Mouse (Mus musculus): Measurements from ENCODE around the gene Dnah1. TPM values are rescaled to one million over a fixed set of nuclear protein-coding genes. Genes with fewer than 3 reads are reported as not detected.

Dnah1 gene
- polyA plus RNA-seq, 1 experiment from 2014 or later = 4.3 TPM

DNA sequence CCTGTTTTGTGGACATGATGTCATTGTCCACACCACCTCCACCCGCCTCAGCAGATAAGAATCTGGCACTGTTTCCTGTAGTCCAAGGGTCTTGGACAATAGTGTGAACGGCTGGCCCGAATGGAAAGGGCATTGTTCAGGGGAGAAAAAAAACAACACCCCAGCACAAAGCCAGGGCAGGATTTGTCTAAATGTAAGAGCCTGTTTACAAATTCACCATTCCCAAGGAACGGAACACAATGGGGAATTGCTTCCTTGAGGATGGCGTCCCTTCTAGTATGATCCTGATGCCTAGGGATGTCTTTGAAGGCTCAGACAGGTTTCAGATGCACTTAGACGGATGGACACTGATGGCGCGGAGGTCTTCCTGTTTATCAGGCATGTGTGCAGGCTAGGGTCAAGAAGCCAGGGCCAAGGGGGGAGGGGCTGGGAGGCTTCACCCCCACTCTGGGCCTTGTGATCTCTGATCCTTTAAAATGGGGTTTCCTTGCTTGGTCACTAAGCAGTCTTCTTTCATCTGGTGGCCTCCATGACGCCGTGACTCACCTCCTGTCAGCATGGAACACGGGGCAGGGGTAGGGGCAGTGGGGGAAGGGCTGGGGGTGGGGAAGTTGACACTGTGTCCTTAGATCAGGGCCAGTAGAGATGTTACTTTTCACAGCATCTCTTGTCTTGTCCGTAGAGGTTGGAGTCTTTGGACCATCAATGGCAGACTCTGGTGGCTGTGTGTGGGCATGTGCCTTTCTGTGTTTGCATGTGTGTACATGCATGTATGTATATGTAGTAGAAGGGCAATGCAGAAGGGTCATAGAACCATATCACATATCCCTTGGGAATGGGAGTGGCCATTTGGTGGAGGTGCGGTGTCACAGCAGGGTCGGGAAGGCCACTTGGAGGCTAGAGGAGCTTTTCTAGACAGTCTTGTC, 90.4 kb downstream of the Dnah1 start:
- Histone ChIP-seq H3K27ac (no peak overlapping the region), H3K9ac (no peak overlapping the region), H3K4me1 (replicated peaks; ENCODE audit: control insufficient read depth, insufficient read depth, low read length) (0 out of 2 replicates have a peak, but pooled peaks cover 3% of the 10 kb centered on the region), H3K36me3 (replicated peaks; ENCODE audit: control insufficient read depth, insufficient read depth) (no peaks in the 10 kb centered on the region), H3K4me2 (replicated peaks) (no peak overlapping the region), H3K9me3 (ENCODE audit: control insufficient read depth, low read length) (no peaks in the 10 kb centered on the region), H3K4me3 (replicated peaks; ENCODE audit: low read length) (no peak overlapping the region), H3K27me3 (ENCODE audit: control insufficient read depth, insufficient read depth, low read length) (no peaks in the 10 kb centered on the region)
- 85% methylated on average over 14 of the region's 14 CpGs for WGBS
- DNase-seq (ENCODE audit: low spot score) (no peak), ATAC-seq (ENCODE audit: low FRiP score) (peak; percentile 51; the same call in 1 of the 2 replicates)

DNA sequence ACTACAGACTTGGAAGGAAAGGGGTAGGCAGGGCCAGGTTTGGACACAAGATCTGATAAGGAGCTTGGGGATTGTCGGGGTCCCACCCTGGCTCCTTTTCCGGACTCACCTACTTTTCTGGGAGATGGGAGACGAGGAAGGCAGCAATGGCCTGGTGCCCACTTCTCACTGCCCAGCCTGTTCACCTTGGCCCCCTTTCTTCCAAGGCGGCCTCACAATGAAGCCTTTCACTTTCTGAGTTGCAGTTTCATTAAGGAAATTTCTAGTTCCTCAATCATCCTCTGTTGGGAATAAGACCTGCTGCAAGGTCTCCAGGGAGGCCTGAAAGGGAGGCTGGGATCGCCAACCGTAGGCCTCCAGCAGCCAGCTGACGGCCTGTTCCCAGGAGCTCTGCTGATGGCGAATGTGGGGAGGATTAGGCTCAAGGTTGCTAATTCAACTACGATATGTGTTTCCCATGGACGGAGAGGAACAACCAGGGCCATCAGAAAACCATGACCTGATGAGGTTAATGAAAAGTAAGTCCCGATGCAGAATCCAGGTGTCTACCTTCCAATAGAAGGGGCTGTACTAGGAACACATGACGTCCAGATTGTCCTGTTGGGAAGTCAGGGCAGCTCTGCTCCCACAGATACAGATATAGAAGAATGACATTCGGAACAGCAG, 91.2 kb downstream of the Dnah1 start:
- 83% methylated on average over 13 of the region's 13 CpGs for WGBS
- H3K4me3 ChIP-seq (replicated peaks; ENCODE audit: low read length) = no peak overlapping the region
- DNase-seq (ENCODE audit: low spot score) (no peak), ATAC-seq (ENCODE audit: low FRiP score) (no peak)
- no peaks in the 10 kb centered on the region for H3K27me3 ChIP-seq (ENCODE audit: control insufficient read depth, insufficient read depth, low read length)
- H3K9me3 ChIP-seq (ENCODE audit: control insufficient read depth, low read length) = no peaks in the 10 kb centered on the region
- 0 out of 2 replicates have a peak, but pooled peaks cover 3% of the 10 kb centered on the region for H3K4me1 ChIP-seq (replicated peaks; ENCODE audit: control insufficient read depth, insufficient read depth, low read length)
- H3K4me2 ChIP-seq (replicated peaks) = no peak overlapping the region
- H3K36me3 ChIP-seq (replicated peaks; ENCODE audit: control insufficient read depth, insufficient read depth) = no peaks in the 10 kb centered on the region
- no peak overlapping the region for H3K27ac ChIP-seq
- no peak overlapping the region for H3K9ac ChIP-seq

DNA sequence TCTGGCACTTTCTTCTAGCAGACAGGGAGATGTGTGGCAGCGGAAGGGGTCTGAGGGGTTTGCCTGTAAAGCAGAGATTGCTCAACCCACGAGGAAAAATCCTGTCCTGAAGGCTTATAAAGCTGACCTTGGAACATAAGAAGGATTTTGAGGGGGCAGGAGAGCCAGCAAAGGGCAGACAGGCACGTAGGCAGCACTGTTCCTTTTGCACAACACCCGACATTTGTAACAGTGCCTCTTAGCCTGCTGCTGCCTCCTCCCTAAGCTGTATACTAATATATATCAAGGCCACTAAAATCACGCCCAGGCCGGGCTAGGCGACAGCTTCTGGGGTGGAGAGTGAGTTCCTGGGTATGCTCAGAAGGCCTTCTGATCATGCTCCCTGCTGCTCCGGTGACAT, 93.3 kb downstream of the Dnah1 start:
- 76% methylated on average over 8 of the region's 8 CpGs for WGBS
- no peak overlapping the region for H3K4me3 ChIP-seq (replicated peaks; ENCODE audit: low read length)
- H3K36me3 ChIP-seq (replicated peaks; ENCODE audit: control insufficient read depth, insufficient read depth) = no peaks in the 10 kb centered on the region

DNA sequence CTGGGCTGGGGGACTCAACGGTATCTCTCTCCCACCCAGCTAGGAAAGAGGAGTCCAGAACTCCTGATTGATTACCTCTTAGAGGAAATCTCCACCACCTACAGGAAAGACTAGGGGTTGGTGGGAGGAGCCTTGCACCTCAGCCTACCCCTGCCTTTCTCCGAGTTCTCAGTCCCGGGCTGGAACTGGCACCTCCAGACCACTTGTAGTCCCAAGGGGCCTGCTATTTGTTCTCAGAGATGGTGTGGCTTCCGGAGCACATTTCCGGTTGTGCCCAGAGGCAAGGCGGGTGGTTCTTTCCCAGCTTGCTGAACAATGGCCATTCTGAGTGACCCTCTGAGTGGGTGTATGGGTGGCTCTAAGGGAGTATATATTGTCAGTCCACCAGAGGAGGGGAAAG, 95.5 kb downstream of the Dnah1 start:
- Histone ChIP-seq H3K9me3 (ENCODE audit: control insufficient read depth, low read length) (no peaks in the 10 kb centered on the region), H3K4me1 (replicated peaks; ENCODE audit: control insufficient read depth, insufficient read depth, low read length) (no peaks in the 10 kb centered on the region), H3K4me2 (replicated peaks) (no peak overlapping the region), H3K36me3 (replicated peaks; ENCODE audit: control insufficient read depth, insufficient read depth) (no peaks in the 10 kb centered on the region), H3K27me3 (ENCODE audit: control insufficient read depth, insufficient read depth, low read length) (no peaks in the 10 kb centered on the region), H3K4me3 (replicated peaks; ENCODE audit: low read length) (no peak overlapping the region), H3K9ac (no peak overlapping the region), H3K27ac (no peak overlapping the region)
- DNase-seq (ENCODE audit: low spot score) (no peak), ATAC-seq (ENCODE audit: low FRiP score) (no peak)
- WGBS = 73% methylated on average over 6 of the region's 6 CpGs

More for the DNA sequence above, 93.3 kb downstream of the Dnah1 start:
- DNase-seq (ENCODE audit: low spot score) (no peak), ATAC-seq (ENCODE audit: low FRiP score) (no peak)
- Histone ChIP-seq H3K4me1 (replicated peaks; ENCODE audit: control insufficient read depth, insufficient read depth, low read length) (0 out of 2 replicates have a peak, but pooled peaks cover 3% of the 10 kb centered on the region), H3K27me3 (ENCODE audit: control insufficient read depth, insufficient read depth, low read length) (no peaks in the 10 kb centered on the region), H3K27ac (no peak overlapping the region), H3K9me3 (ENCODE audit: control insufficient read depth, low read length) (no peaks in the 10 kb centered on the region), H3K4me2 (replicated peaks) (no peak overlapping the region), H3K9ac (no peak overlapping the region)

DNA sequence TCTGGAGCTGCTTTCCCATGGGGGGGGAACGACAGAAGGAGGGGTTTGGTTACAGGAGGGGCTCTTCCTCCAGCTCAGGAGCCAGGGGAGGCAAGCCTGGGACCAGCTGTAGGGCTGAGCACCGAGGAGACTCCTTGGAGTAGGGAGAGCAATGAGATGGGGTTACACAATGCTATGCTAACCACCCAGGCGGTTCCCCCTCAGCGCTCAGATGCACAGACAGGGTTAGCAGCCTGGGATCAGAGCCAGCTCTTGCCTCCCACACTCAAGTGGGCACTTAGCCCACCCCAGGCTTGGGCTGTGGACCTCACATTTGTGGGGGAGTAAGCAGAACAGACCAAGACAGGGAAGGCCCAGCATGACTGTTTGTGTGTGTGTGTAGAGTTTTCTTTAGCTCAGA, 96.7 kb downstream of the Dnah1 start:
- ATAC-seq (ENCODE audit: low FRiP score) (peak; percentile 57; the same call in 1 of the 2 replicates), DNase-seq (ENCODE audit: low spot score) (no peak)
- H3K27ac ChIP-seq = no peak overlapping the region

DNA sequence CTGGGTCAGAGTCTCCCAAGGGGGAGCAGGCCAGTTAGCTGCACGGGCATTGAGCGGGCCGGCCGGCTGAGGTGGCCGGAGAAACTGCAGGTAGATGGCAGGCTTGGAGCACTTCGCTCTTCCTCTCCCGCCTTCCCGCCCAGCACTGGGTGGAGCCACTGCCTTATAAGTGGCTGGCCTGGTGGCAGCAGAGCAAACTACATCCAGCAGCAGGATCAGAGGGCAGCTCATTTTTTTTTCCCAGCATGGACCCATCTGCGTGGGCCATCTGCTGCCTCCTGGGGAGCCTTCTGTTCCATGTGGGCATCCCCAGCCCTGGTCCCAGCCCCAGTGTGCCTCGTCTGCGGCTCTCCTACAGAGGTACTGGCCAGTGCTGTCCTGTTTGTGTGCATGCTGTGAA, 106.0 kb downstream of the Dnah1 start, which contains the start of gene Sema3g:
Gene Sema3g, plus strand, starts transcription at position 195 of the 400 bp plus-strand sequence.
- ATAC-seq (ENCODE audit: low FRiP score) (0 out of 2 replicates have a peak, but pooled peaks have one; percentile 29), DNase-seq (ENCODE audit: low spot score) (peak; percentile 38)
- H3K4me3 ChIP-seq (replicated peaks; ENCODE audit: low read length) = no peak within 1 kb of the TSS
- H3K4me1 ChIP-seq (replicated peaks; ENCODE audit: control insufficient read depth, insufficient read depth, low read length) = peaks cover 14% of the 10 kb centered on the region
- 0 out of 2 replicates have a peak within 1 kb of the TSS, but pooled peaks have one; percentile 11 for H3K27ac ChIP-seq
- 5% methylated on average over 11 of the region's 11 CpGs for WGBS
- no peaks in the 10 kb centered on the region for H3K27me3 ChIP-seq (ENCODE audit: control insufficient read depth, insufficient read depth, low read length)
- peak within 1 kb of the TSS; percentile 37; the same call in 1 of the 2 replicates for H3K9ac ChIP-seq
- no peaks in the 10 kb centered on the region for H3K36me3 ChIP-seq (replicated peaks; ENCODE audit: control insufficient read depth, insufficient read depth)
- H3K4me2 ChIP-seq (replicated peaks) = 0 out of 2 replicates have a peak within 1 kb of the TSS, but pooled peaks have one; percentile 5
- no peaks in the 10 kb centered on the region for H3K9me3 ChIP-seq (ENCODE audit: control insufficient read depth, low read length)

More for the DNA sequence above, 96.7 kb downstream of the Dnah1 start:
- no peaks in the 10 kb centered on the region for H3K4me1 ChIP-seq (replicated peaks; ENCODE audit: control insufficient read depth, insufficient read depth, low read length)
- no peak overlapping the region for H3K4me2 ChIP-seq (replicated peaks)
- H3K27me3 ChIP-seq (ENCODE audit: control insufficient read depth, insufficient read depth, low read length) = no peaks in the 10 kb centered on the region
- no peaks in the 10 kb centered on the region for H3K36me3 ChIP-seq (replicated peaks; ENCODE audit: control insufficient read depth, insufficient read depth)
- WGBS = 64% methylated on average over 4 of the region's 4 CpGs
- no peak overlapping the region for H3K4me3 ChIP-seq (replicated peaks; ENCODE audit: low read length)
- H3K9ac ChIP-seq = no peak overlapping the region
- H3K9me3 ChIP-seq (ENCODE audit: control insufficient read depth, low read length) = no peaks in the 10 kb centered on the region

DNA sequence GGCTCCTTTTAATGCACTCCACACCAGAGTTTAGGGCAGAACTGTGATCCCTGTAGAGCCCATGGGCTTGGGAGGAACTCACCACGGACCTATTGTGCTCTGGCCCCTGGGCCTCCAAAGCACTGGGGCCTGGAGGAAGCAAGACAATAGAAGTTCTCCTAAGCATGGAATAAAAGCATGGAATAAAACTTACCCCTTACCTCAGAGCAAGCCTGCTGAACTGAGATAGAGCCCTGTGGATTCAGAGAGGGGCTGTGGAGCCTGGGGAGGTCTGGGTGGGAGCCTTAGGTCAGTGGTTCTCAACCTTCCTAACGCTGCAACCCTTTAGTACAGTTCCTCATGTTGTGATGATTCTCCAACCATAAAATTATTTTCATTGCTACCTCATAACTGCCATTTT, 106.8 kb downstream of the Dnah1 start, which contains the start of gene Nisch:
Gene Nisch, minus strand, starts transcription at position 101 of the 400 bp plus-strand sequence.
- Histone ChIP-seq H3K9ac (peak within 1 kb of the TSS; percentile 37; the same call in 1 of the 2 replicates), H3K36me3 (replicated peaks; ENCODE audit: control insufficient read depth, insufficient read depth) (no peaks in the 10 kb centered on the region), H3K9me3 (ENCODE audit: control insufficient read depth, low read length) (no peaks in the 10 kb centered on the region), H3K4me1 (replicated peaks; ENCODE audit: control insufficient read depth, insufficient read depth, low read length) (peaks cover 14% of the 10 kb centered on the region), H3K27ac (0 out of 2 replicates have a peak within 1 kb of the TSS, but pooled peaks have one; percentile 11), H3K27me3 (ENCODE audit: control insufficient read depth, insufficient read depth, low read length) (no peaks in the 10 kb centered on the region), H3K4me2 (replicated peaks) (0 out of 2 replicates have a peak within 1 kb of the TSS, but pooled peaks have one; percentile 6), H3K4me3 (replicated peaks; ENCODE audit: low read length) (no peak within 1 kb of the TSS)
- WGBS = 61% methylated on average over 2 of the region's 2 CpGs
- DNase-seq (ENCODE audit: low spot score) (no peak), ATAC-seq (ENCODE audit: low FRiP score) (no peak)

DNA sequence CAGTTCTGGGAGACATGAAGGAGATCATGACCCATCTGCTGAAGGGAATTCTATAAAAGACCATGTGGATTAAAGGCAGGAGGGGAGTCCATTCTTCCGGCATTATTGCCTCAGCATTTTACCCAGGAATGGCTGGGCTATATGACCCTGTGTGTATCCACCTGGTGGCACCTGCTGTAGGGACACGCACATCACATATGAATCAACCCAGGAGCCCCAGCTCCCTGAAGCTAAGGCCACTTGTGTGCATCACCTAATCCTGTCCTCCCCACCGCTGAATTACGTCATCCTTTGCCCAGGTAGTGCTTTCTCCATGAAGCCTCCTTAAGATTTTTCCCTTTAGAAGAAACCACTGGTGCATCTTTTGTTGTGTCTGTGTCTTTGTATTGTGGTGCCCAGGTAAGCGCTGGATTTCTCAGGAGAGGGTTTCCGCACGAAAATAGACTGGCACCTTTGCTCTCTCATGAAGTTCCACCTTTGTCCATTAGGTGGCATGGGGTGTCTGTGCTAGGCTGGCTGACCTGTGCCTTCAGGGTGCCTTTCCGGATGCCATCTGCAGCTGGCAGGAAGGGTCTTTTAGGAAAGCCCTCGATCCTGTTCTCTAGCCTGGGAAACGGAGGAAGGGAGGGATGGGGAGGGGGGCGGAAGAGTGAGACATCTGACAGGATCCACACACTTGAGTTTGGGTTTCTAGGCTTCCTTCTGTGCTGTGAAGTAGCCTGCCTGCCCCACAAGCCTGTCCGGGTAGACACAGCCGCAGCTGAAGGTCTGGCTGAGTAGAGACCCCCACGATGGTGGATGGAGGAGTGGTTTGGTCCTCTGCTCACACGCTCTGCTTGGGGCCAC, 108.3 kb downstream of the Dnah1 start:
- Histone ChIP-seq H3K27me3 (ENCODE audit: control insufficient read depth, insufficient read depth, low read length) (no peaks in the 10 kb centered on the region), H3K4me3 (replicated peaks; ENCODE audit: low read length) (no peak overlapping the region), H3K4me1 (replicated peaks; ENCODE audit: control insufficient read depth, insufficient read depth, low read length) (peaks cover 14% of the 10 kb centered on the region), H3K9ac (peak overlapping the region; percentile 28; the same call in 1 of the 2 replicates), H3K36me3 (replicated peaks; ENCODE audit: control insufficient read depth, insufficient read depth) (no peaks in the 10 kb centered on the region), H3K27ac (no peak overlapping the region), H3K4me2 (replicated peaks) (0 out of 2 replicates have a peak overlapping the region, but pooled peaks have one; percentile 6), H3K9me3 (ENCODE audit: control insufficient read depth, low read length) (no peaks in the 10 kb centered on the region)
- ATAC-seq (ENCODE audit: low FRiP score) = peak; percentile 73
- WGBS = 32% methylated on average over 15 of the region's 15 CpGs
- DNase-seq (ENCODE audit: low spot score) = peak; percentile 83
